Mouse (Mus musculus): ENCODE measurements around the gene Atp8a1.

The Atp8a1 gene

DNA sequence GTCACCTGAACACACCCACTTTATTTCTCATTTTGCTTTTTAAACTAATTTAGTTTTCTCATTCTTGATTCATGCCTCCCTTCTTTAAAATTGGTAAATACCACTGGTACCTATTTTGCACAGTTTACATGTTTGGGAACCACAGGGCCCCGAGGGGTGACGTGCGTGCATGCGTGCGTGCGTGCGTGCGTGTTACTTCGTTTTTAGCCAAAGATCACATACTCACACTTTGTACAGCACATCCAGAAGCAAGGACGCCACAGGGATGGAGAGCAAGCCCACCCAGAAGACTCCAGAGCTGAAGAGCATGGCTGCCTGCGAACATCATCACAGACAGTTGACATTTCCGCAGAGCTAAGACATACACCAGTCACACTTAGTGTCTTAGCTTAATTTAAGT, 216.0 kb downstream of the Atp8a1 start:
- DNase-seq (ENCODE audit: low spot score) = no peak

DNA sequence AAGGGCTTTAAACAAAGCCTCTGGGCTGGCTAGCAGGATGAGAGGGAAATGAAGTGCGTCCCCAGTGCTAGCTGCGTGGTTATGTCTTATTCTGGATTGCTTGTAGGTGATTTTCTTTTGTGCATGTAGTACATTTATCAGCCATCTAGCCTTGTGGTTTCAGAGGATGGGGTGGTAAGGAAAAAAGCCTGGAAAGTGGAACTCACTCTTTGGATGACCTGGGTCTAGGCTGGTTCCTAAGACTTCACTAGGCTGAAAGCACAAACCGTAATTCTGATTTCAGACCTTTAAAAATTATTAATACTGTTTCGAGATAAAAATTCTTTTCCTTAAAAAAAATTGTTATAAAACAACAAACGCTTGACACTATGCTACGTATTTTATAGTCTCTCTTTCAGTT, 217.4 kb downstream of the Atp8a1 start:
- DNase-seq (ENCODE audit: low spot score) = no peak

DNA sequence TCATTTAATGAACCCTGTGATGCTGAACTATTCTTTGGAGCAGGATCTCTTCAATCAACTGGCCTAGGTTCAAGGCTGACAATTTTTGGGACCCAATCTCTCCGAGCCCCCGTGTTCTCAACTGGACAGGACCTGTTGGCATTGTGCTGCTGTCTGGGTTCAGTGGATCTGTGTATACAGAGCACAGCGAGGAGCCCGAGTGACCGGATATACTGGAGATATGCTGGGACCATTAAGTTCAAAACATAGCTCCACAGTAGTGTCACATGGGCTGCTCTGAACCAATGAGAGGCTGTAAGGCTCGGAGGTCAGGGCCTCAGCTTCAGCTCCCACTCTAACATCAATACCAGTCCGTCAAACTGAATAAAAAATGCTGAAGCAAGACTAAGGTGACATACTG, 217.8 kb downstream of the Atp8a1 start:
- DNase-seq (ENCODE audit: low spot score) = no peak

DNA sequence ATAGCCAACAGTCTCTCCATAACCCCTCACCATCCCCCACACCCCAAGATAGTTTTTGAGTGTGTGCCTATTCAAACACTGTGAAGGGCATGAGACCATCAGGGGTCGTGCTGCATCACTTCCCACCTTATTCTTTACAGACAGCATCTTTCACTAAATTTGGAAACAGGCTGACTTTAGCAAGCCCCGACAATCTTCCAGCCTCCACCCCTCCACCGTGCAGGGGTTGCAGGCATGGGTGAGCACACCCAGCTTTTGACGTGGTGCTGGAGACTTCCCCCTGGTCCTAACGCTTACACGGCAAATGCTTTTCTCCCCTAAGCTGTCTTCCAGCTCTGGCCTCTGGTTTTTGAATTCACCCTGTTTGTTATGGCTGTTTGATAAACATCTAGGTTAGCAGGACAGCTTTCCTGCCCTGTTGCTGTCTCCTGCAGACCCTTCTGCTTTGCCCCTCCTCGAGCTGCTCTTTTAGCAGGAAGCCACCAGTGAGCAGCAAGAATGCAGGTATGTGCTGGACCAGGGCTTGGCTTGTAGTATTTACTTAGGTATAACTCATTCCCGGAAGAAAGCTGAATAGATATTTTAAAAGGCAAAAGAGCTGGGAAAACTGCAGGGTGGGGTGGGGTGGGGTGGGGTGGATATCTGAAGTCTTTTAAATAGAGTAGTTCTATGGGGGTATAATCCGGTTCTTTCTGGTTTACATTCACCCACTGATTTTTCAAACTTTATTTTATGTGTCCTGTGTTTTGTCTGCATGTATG, 218.9 kb downstream of the Atp8a1 start:
- DNase-seq (ENCODE audit: low spot score) = no peak

DNA sequence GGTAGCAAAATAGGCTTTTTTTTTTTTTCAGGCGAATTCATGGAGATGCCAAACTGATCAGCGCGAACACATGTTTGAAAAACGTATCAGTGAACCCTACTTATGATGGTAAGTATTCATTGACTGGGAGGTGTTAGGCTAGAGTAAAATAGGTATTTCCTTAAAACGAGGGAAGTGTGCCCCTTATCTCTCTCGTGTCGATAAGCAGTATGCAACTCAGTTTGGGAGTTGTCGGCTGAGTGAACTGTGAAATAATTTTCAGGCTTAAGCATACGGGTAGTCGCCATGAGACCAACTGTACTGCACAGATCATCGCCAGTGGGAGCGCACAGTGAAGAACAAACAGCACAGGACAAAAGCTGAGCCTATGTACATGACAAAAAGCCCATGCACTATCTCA, 226.0 kb downstream of the Atp8a1 start:
- DNase-seq (ENCODE audit: low spot score) = no peak

DNA sequence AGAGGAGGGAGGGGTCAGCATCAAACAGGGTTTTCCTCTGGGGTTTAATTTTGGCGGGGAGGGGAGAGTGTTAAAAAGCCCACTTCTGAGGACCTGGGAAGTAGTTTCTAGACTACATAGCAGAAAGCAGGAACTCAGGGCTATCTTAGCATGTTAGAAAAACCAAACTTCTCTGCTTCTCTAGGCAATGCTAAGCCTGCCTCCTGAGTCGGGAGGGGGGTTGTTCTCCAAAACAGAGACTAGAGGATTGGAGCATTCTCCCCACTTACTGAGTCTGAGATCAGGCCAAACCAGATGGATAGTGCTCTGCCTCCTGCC, 237.8 kb downstream of the Atp8a1 start:
- DNase-seq (ENCODE audit: low spot score) = no peak

DNA sequence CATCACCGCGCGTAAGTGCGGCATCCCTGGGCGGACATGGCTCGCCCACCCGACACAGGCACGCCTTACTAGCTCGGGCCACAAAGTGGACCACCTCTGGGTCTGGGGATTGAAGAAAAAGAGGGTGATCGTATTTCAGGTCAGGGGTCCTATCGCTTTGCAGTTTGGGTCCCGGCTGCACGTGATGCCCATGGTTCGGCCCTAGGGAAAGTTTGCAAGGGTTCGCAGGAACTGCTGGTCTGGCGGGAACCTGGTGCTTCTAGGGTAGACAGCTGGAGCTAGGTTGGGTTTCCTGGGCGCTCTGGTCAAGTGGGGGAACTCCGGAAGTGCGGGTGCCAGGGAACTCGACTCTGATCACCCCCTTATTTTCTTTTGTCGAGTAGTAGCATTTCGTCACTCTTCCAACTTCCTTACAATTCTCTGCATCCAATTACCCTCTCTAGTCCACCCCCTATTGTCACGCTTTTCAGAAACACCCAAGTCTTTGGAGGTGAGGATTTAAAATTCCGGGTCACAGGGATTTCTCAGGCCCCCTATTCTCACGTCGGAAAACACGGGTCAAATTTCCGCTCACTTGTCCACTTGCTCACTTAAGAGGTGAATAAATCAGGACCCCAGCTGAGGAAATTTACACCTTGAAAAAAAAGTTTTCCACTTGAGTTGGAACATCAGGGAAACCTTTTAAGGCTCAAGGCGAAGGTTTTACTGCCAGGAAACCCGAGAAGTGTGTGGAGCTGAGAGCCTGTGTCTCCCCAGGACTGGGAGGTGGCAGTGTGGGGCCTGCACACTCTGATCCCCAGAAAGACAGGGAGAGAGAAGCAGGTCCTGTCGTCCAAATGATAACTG, 238.3 kb downstream of the Atp8a1 start:
- no peak for DNase-seq (ENCODE audit: low spot score)

DNA sequence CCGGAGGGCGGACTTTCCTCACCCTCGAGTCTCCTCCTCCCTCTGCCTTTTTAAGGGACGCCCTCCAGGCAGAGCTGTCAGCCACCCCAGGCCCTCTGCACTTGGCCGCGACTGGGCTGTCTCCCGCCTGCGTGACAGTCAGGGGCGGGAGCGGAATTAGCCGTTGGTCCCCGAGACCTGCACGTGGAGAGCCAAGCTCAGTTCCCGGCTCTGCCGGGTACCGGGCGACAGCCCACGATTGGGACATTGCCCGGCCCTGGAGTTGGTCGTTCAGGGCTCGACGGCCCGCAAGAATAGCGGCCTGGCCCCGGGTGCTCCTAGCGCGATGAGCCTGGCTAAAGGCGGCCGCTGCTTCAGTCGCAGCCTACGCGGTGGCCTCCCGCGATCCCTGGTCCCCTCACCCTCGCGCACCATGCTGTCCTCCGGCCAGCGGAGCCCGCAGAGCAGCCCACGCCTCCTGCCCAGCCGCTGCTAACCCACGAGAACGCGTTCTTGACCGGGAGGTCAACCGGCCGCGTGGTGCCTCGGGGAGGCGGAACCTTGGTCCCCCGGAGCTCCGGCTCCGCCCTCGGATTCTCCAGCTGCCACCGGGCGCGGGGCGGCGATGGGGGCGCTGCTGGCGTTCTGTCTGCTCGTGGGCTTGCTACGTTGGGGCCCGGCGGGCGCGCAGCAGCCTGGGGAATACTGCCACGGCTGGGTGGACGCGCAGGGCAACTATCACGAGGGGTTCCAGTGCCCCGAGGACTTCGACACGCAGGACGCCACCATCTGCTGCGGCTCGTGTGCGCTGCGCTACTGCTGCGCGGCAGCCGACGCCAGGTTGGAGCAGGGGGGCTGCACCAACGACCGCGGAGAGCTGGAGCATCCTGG, 239.2 kb downstream of the Atp8a1 start, which contains the start of gene Shisa3:
TSS of gene Shisa3 (plus strand) at position 79 of the 870 bp plus-strand sequence.
- peak; percentile 14 for DNase-seq (ENCODE audit: low spot score)

DNA sequence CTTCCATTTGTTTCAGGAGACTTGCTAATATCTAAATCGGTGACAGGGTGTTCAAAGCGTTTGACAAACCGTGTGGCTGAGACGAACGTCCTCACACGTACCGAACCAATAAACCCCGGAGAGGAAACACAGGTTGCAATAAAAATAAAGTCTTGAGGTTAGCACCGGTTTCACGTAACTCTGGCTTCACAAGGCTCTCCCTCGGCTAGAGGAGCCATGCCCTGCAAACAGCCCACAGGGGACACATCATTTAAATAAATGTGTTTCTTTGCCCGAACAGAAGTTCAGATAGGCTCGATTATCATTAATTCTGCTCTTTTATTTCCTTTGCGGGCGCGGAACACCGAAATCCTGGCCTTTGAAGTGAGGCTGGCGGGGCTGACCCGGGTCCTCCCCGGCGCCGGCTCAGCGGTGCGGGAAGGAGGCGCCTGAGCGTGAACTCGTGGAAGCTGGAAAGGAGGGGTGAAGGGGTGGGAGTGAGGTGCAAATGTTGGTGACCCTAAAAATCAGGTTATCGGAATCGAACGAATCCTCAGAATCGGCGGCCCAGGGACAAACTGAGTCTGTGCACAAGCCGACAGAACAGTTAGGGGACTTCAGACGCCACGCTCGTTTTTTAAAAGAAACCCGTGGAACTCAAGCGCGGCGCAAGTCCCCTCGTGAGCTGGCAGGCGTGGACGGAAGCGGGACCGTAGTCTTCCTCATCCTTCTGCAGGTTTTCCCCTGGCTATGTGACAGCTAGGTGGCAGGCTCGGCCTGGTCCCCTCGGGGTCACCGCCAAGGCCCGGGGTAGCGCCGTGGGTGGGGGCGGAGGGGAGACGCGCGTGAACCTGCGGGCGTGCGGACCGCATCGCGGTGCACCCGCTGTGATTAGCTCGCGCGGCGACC, 240.1 kb downstream of the Atp8a1 start:
- peak; percentile 7 for DNase-seq (ENCODE audit: low spot score)

DNA sequence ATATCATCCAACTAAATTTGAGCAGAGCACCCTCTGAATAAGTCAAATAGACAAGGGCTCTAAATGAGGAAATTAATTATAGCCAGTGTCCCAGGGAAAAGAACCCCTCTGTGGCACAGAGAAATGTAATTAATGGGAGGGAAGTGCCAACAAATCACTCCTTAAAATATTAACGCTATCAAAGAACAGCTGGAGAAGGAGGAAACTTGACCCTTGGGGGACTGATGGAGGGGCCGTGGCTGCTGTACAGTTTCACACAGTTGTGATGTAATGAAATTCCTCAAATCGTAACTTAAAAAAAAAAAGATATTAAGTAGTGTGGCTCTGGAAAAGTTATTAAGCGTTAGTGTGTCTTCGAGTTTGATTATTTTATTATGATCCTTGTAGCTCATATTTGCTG, 241.3 kb downstream of the Atp8a1 start:
- no peak for DNase-seq (ENCODE audit: low spot score)

DNA sequence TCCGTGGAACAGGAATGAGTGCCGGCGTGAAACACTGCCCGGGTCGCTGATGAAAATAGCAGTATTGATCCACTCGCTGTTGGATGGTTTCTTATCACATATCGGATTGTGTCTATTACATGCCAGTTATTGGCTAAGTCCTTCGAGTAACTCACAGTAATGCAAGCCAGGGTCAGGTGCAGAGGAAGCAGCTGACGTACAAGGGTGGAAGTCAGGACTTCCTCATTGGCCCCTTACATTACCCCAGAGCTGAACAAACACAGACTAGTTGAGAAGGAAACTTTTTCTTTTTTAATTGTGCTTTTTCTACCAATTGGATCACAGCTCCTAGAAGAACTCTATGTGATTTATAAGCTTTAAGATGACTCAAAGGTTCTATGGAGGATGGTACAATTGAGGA, 247.3 kb downstream of the Atp8a1 start:
- no peak for DNase-seq (ENCODE audit: low spot score)

DNA sequence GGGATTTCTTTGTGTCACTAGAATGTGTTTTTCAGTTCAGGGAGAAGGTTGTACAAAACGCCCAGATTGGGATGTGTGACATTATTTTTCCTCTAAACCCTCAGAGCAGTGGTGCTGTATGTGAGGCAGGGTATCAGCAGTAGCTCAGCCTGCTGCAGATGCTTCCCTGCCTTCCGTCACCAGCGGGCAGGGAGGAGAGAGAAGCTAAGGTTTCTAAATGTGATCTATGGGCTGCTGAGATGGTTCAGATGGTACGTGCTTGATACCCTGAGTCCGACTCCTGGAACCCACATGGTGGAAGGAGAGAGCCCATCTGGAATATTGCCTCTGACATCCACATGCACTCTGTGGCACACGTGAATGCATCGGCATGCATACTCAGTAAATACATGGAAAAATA, 251.6 kb downstream of the Atp8a1 start:
- no peak for DNase-seq (ENCODE audit: low spot score)

DNA sequence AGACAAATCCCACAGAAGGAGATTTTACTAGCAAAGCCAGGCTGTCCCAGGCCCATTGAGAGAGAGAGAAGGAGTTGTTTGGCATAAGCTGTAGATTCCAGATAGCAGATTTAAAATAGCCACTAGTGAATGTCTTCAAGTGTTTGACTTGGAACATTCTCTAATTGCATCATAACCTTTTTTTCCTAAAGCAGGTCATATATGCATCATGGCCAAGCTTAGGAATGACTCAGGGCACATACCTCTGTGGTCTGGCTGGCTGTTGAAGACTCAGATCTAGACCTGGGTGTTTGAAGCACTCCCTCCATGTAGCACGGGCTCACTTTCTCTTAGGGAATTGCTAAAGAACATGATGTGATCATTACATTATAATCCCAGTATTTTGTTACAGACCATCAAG, 252.2 kb downstream of the Atp8a1 start:
- no peak for DNase-seq (ENCODE audit: low spot score)

DNA sequence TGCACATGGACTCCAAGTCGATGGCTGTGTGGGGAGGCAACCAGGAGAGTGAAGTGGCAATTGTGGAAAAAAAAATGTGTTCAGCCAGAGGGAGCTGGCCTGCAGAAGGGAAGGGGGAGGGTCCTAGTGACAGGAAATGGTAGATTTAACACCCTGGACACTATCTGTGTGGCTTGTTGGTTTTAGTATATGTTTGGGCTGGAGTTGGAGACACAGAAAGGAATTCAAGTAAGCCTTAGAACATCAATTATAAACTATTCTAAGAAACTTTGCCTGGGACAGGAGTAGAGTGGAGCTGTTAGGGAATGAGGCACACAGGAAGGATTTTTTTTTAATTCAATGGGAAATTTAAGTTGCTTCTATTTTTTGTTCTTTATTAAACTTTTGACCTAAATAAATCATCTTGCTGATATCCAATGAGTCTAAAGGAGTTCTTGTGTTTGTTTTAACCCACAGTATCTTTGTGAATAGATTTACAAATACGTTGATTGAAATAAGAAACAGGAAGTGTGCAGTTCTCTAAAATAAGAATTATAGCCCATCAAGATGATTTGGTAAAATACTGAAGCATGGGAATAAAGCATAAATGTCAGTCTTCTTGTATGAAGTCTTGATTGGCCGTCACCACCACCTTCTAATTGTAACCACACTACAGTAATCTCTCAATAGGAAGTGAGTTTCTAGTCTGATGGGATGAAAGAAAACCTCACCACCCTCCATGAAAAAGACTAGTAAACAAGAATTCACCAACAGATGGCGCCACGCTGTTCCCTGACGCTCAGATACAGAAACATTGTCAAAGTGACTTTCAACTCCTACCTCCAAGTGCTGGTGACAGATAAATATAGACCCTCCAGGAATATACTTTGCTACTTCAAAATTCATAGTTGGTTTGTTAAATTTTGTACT, 267.3 kb downstream of the Atp8a1 start:
- no peak for DNase-seq (ENCODE audit: low spot score)

DNA sequence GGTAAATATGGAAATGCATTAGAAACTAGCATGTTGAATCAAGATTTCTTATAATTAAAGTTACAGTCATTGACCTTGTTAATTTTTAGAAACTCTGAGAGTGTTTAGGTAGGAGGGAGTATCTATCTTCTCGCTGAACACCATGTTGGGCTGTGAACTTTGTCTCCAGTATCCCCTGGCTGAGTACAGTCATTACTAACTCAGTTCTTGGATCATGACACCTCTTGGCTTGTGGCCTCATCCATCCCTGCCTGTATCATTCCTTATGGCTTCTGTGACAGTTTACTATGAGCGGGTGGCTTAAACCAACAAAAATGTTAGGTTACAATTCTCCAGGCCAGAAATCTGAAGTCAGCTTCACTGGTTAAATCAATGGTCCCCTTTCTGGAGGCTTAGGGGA, 271.5 kb downstream of the Atp8a1 start:
- no peak for DNase-seq (ENCODE audit: low spot score)

DNA sequence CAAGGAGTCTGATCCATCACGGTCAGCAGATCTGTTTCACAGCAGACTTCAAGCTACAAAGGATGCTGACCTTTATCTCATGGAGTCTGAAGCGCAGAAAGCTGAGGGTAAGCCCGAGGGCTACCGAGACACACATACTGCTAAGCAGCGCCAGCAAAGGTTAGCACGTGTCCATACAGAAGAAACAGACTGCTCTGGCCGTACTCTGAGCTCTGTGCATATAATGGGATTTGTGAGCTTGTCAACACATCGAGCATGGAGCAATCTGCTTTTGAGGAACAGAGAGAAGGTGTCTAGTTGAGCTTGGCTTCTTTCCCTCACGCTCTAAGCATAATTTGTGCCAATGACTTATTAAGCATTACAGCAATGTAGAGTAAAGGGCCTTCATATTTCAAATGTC, 273.2 kb downstream of the Atp8a1 start:
- DNase-seq (ENCODE audit: low spot score) = no peak

DNA sequence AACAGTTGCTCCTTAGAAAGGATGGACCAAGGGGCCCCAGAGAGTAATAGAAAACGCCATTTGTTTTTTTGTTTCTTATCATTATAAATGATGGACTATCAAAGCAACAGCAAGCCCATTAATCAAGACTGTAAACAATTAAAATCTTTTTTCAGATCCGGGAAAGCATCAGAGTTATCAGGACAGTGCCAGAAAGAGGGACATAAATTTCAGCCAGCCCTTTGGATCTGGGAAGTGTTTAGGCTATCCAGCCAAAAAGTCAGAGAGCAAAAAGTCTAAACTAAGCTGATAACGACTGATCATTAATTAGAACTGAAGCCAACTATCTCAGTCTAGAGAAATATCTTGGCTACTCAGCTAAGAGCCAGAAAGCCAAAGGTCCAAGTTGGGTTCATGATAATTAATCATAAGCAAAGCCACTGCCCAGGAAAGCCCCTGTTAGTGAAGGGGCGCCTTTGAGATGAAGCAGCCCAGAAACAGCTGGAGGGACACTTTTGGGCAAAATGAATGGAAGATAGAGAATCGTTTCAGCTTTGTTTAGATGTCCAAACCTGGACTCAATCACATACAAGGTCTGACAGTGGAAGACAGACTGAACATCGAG, 274.6 kb downstream of the Atp8a1 start:
- DNase-seq (ENCODE audit: low spot score) = no peak
